Mouse (Mus musculus) stomach, embryonic 14.5 days (tissue): ENCODE measurements around the gene Slc41a1. TPM values are rescaled to one million over a fixed set of nuclear protein-coding genes. Genes with fewer than 3 reads are reported as not detected.
"Not testable (repeated sequence)": the region's sequence is repeated elsewhere in the genome, so short reads cannot be mapped to it uniquely, and the experiment has no call there.

Experiments
- ATAC-seq: fragments of 200-750 bp; cut with Nextera tagmentation; 2 replicates; pipeline ENCODE4 v1.8.0; 2017; ENCODE audit warnings: low read depth, moderate TSS enrichment; ENCODE audit not compliant: insufficient number of reproducible peaks, insufficient read depth, low FRiP score
- H3K27ac ChIP-seq: fragments of 300-500 bp; sonication (generic); 2 replicates; pipeline ENCODE4 v1.5.1; 2014; ENCODE audit warnings: mild to moderate bottlenecking, low read length, moderate library complexity, mixed read lengths
- H3K27me3 ChIP-seq: fragments of 300-500 bp; sonication (generic); 2 replicates; pipeline ENCODE4 v1.6.1; 2014; ENCODE audit warnings: low read length, control low read depth, mixed read lengths; ENCODE audit not compliant: control insufficient read depth, insufficient read depth
- H3K36me3 ChIP-seq: fragments of 300-500 bp; sonication (generic); 2 replicates; pipeline ENCODE4 v1.6.1; 2014; ENCODE audit warnings: mild to moderate bottlenecking, control low read depth, low read length, moderate library complexity, mixed read lengths; ENCODE audit not compliant: control insufficient read depth, insufficient read depth
- H3K4me1 ChIP-seq: fragments of 300-500 bp; sonication (generic); 2 replicates; pipeline ENCODE4 v1.6.1; 2014; ENCODE audit warnings: low read length, control low read depth, mixed read lengths; ENCODE audit not compliant: control insufficient read depth, insufficient read depth
- H3K4me2 ChIP-seq: fragments of 300-500 bp; sonication (generic); replicated peaks from 2 replicates; pipeline ENCODE4 v1.6.1; 2014; ENCODE audit warnings: low read depth, low read length, control low read depth
- H3K4me3 ChIP-seq: fragments of 300-500 bp; sonication (generic); 2 replicates; pipeline ENCODE4 v1.5.1; 2014; ENCODE audit warnings: low read depth, low read length, control low read depth
- H3K9ac ChIP-seq: fragments of 300-500 bp; sonication (generic); replicated peaks from 2 replicates; pipeline ENCODE4 v1.6.1; 2014; ENCODE audit warnings: low read depth, mild to moderate bottlenecking, control low read depth, low read length, moderate library complexity, mixed read lengths
- H3K9me3 ChIP-seq: fragments of 300-500 bp; sonication (generic); 2 replicates; pipeline ENCODE4 v1.6.1; 2016; ENCODE audit warnings: low read depth, low read length, control low read depth; ENCODE audit not compliant: control insufficient read depth
- WGBS: fragments of 180-500 bp; shearing (Covaris S2); extraction: QIAGEN DNeasy Blood & Tissue Kit; methylation state at CpG from one replicate; pipeline ENCODE4 v1.1.7; 2014; 5-methylcytosine and 5-hydroxymethylcytosine counted together
- polyA plus RNA-seq: library from polyadenylated mRNA; unstranded; fragments of >200 nt; fragmentation: Nextera tagmentation; extraction: Ambion mirVana; gene quantifications from 2 replicates; pipeline ENCODE4 v1.2.1, GENCODE M21; 2014

Slc41a1 gene
- polyA plus RNA-seq, 1 experiment from 2014 or later, result 9.0 TPM

DNA sequence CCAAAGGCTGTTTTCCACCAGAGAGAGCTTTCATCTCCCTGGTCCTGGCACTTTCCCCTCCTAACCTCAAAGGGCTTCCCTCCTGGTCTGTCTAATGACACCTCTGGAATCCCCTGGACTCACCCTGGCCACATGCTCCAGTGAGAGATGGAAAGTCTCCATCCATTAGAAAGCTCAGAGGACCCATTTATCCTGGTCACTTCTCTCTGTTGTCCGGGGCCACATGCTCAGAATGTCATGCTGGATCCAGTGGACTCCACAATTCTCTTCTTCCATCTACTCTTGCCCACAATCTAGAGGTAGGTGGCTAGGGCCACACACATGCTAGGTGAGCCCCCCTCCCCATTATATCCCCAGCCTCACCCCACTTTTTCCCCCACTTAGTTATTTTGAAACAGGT, 18.3 kb upstream of the Slc41a1 start:
- Histone ChIP-seq H3K4me3 (no peak overlapping the region), H3K4me2 (no peak overlapping the region), H3K36me3 (no peaks in the 10 kb centered on the region), H3K9me3 (no peaks in the 10 kb centered on the region), H3K27ac (no peak overlapping the region), H3K4me1 (no peaks in the 10 kb centered on the region), H3K9ac (no peak overlapping the region), H3K27me3 (no peaks in the 10 kb centered on the region)
- no peak for ATAC-seq
- 62% methylated on average over 1 of the region's 1 CpGs for WGBS

DNA sequence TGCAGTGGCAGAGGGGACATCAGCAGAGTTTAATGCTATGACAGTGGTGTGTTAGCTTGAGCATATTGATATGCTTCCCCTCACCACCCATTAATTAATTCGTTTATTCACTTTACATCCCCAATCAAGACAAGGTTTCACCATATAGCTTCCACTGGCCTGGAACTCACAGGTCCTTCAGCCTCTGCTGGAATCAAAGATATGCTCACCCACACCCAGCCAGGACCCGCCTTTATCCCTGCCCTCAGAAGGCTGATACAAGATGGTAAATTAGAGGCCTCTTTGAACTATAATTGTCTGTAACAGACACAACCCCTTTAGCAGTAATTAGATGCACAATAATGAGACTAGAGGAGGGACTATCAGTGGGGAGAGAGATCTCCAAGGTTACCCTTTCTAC, 17.6 kb upstream of the Slc41a1 start:
- Histone ChIP-seq H3K4me2 (no peak overlapping the region), H3K36me3 (no peaks in the 10 kb centered on the region), H3K9me3 (no peaks in the 10 kb centered on the region)

DNA sequence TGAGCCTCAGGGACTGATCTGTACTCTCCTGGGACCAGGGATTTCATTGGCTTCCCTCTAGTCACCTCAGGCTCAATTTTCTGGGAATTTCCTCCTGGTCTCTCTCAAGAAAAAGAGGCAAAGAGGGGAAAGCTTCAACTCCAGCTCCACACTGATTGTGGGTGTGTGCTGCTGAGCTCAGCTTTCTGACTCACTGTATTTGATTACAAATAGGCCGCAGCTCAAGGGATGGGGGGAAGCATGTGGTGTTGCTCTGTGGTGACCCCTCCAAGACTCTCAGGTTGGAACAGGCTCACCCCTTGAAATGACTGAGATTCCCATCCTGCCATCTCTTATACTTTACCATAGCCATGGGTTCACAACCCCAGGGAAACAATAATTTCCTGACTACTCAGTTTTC, 15.9 kb upstream of the Slc41a1 start:
- no peak overlapping the region for H3K4me2 ChIP-seq
- 74% methylated on average over 1 of the region's 1 CpGs for WGBS
- no peaks in the 10 kb centered on the region for H3K27me3 ChIP-seq
- no peak for ATAC-seq
- H3K9me3 ChIP-seq, result no peaks in the 10 kb centered on the region
- H3K27ac ChIP-seq, result no peak overlapping the region
- H3K36me3 ChIP-seq, result no peaks in the 10 kb centered on the region
- no peak overlapping the region for H3K4me3 ChIP-seq
- no peak overlapping the region for H3K9ac ChIP-seq
- no peaks in the 10 kb centered on the region for H3K4me1 ChIP-seq

More for the DNA sequence above, 17.6 kb upstream of the Slc41a1 start:
- Histone ChIP-seq H3K27me3 (no peaks in the 10 kb centered on the region), H3K9ac (no peak overlapping the region), H3K4me1 (no peaks in the 10 kb centered on the region), H3K4me3 (no peak overlapping the region), H3K27ac (no peak overlapping the region)
- 79% methylated on average over 2 of the region's 2 CpGs for WGBS
- ATAC-seq, result no peak

DNA sequence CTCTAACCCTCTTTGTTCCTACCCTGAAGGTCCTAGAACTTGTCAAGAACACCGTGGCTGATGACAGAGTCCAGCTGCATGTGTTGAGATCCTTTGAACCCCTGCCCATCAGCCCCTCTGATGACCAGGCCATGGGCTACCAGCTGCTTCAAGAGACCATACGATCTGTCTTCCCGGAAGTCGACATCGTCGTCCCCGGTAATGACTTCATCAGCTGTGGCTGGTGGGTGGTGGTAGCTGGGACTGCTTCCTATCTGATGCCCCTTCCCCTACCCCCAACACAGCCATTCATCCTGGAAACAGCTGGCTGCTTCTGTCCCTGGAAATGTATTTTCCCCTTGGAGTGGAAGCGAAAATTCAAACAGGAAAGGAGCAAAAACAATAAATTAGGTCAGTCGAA, 15.3 kb upstream of the Slc41a1 start:
- Histone ChIP-seq H3K27ac (no peak overlapping the region), H3K27me3 (no peaks in the 10 kb centered on the region), H3K4me1 (no peaks in the 10 kb centered on the region), H3K4me3 (no peak overlapping the region), H3K4me2 (no peak overlapping the region), H3K36me3 (no peaks in the 10 kb centered on the region), H3K9ac (no peak overlapping the region), H3K9me3 (no peaks in the 10 kb centered on the region)
- WGBS, result 48% methylated on average over 9 of the region's 9 CpGs
- ATAC-seq, result no peak

DNA sequence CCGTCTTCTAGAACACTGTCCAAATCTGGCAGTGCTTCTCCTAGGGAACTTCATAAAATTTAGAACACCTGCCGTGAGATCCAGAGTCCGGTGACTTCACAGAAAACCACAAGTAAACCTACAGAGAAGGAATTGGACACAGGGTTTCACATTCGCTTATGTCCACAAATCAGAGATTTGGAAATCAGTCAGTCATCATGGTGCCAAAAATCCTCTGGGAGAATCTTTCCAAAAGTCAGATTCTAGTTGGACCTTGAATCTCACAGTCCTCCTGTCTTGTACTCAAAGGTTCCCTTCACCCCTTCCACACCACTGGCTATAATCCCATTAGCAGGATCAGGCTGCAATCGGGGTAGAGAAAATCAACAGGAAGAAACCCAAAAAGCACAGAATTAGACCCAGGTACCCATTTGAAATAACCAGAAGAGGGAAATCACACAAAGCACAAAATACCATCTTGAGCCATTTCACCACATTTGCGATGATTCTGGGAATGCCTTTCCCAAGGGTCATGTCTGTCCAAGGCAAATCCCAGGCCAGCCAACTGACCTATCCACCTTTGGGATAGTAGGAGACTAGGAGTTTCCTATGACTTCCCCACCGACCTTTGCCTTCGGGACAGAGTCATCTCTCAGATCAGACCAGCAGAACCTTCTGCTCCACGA, 14.5 kb upstream of the Slc41a1 start:
- Histone ChIP-seq H3K36me3 (no peaks in the 10 kb centered on the region), H3K27ac (no peak overlapping the region), H3K4me1 (no peaks in the 10 kb centered on the region), H3K4me2 (no peak overlapping the region), H3K27me3 (no peaks in the 10 kb centered on the region), H3K9ac (no peak overlapping the region), H3K9me3 (no peaks in the 10 kb centered on the region), H3K4me3 (no peak overlapping the region)
- no peak for ATAC-seq
- WGBS, result 88% methylated on average over 9 of the region's 9 CpGs

DNA sequence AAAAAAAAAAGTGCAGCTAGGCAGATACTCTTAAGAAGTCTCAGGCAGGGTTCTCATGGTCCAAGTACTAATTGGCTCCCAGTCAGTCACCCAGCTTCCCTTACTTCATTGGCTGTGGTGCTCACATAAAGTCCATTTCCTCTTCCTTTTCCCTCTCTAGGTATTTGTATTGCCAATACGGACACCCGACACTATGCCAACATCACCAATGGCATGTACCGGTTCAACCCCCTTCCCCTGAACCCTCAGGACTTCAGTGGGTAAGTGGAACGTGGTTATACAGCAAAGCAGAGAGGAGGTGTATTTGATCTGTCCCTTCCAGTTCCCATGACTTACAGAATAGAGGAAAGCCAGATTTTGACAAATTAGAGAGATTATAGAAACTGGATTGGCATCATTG, 13.6 kb upstream of the Slc41a1 start:
- Histone ChIP-seq H3K4me1 (no peaks in the 10 kb centered on the region), H3K9me3 (no peaks in the 10 kb centered on the region), H3K27ac (no peak overlapping the region), H3K9ac (no peak overlapping the region), H3K4me3 (no peak overlapping the region), H3K4me2 (no peak overlapping the region), H3K36me3 (no peaks in the 10 kb centered on the region), H3K27me3 (no peaks in the 10 kb centered on the region)
- no peak for ATAC-seq
- 93% methylated on average over 4 of the region's 4 CpGs for WGBS

DNA sequence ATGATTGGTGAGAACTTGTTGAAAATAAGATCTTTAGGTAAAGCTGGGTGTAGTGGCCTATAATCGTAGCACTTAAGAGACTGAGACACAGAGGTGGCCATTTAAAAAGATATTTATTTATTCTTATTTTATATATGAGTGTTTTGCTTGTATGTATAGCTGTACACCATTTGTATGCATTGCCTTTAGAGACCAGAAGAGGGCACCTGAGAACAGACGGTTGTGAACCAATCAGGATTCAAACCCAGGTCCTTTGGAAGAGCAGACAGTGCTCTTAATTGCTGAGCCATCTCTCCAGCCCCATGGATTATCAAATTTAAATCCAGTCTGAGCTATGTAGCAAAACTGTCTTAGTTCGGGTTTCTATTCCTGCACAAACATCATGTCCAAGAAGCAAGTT, 13.1 kb upstream of the Slc41a1 start:
- no peaks in the 10 kb centered on the region for H3K4me1 ChIP-seq
- WGBS, result 89% methylated on average over 3 of the region's 3 CpGs
- H3K27ac ChIP-seq, result no peak overlapping the region
- H3K9ac ChIP-seq, result no peak overlapping the region
- H3K9me3 ChIP-seq, result no peaks in the 10 kb centered on the region
- no peaks in the 10 kb centered on the region for H3K36me3 ChIP-seq
- no peak overlapping the region for H3K4me3 ChIP-seq
- no peaks in the 10 kb centered on the region for H3K27me3 ChIP-seq
- H3K4me2 ChIP-seq, result no peak overlapping the region
- no peak for ATAC-seq

DNA sequence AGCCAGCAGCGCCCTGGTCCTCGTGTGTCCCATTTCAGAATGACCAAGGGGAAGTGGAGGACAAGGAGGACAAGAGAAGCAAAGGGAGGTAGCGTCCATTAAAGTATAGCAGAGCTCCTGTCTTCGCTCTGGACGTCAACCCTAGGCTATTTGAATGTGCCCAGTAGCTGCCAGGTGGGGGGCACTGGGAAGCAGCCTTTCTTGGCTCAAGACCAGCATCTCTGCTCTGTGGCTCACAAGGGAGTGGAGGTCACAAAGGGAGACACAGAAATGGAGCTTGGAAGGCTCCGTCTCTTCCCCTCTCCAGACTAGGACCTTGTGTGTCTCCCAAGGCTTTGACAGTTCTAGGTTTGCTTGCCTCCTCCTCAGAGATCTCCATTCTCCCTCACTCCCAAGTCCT, 10.4 kb upstream of the Slc41a1 start:
- Histone ChIP-seq H3K27ac (no peak overlapping the region), H3K9ac (no peak overlapping the region), H3K4me3 (no peak overlapping the region), H3K9me3 (no peaks in the 10 kb centered on the region), H3K36me3 (no peaks in the 10 kb centered on the region), H3K4me1 (no peaks in the 10 kb centered on the region), H3K27me3 (no peaks in the 10 kb centered on the region), H3K4me2 (no peak overlapping the region)
- WGBS, result 81% methylated on average over 6 of the region's 6 CpGs
- ATAC-seq, result no peak

DNA sequence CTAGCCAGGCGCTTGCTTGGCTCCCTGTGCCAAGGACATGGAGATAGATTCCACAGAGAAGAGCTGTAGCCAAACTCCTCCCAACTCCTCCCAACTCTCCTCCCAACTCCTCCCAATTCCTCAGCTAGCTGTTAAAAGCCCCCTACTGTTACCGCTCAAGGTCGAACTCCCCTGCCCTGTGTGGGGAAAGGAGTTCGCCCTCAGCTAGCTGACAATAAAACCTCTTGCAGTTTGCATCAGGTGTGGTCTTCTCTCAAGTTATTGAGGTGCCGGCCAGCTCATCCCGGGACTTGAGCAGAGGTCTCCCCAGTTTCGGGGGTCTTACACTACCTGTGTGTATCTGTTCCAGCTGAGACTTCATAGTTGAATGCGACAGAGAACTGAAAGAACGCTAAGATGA, 6.9 kb upstream of the Slc41a1 start:
- H3K36me3 ChIP-seq, H3K4me1 ChIP-seq, H3K4me3 ChIP-seq, H3K27me3 ChIP-seq, ATAC-seq, H3K9ac ChIP-seq, H3K27ac ChIP-seq, H3K4me2 ChIP-seq, H3K9me3 ChIP-seq: not testable (repeated sequence)
- WGBS, result 75% methylated on average over 8 of the region's 9 CpGs
